Mouse (Mus musculus): Measurements from ENCODE around the gene Cdhr5. TPM values are rescaled to one million over a fixed set of nuclear protein-coding genes. Genes with fewer than 3 reads are reported as not detected.

Cdhr5 gene
- total RNA-seq, 1 experiment, result 0.13 TPM

GRCm38 (mm10) chr7:141302702-141303268 lies 26.2 kb upstream of the Cdhr5 start:
- H3K9ac ChIP-seq (ENCODE audit: insufficient read depth, low read depth, low read length, poor library complexity, severe bottlenecking), result no peak overlapping the region
- no peak overlapping the region for H3K4me3 ChIP-seq (ENCODE audit: insufficient read depth in 1 of 2, low read depth in 1 of 2, low read length in 2 of 2, poor library complexity in 1 of 2, severe bottlenecking in 1 of 2)
- in situ Hi-C loops (cut with MboI; ENCODE audit: low sequenced_read_pairs in 2 of 2, unreplicated experiment in 2 of 2), result no loop called here
- H3K4me1 ChIP-seq (ENCODE audit: control insufficient read depth in 2 of 2, insufficient read depth in 2 of 2, low read length in 2 of 2, poor library complexity in 1 of 2), result no peaks in the 10 kb centered on the region
- H3K9me3 ChIP-seq (ENCODE audit: control insufficient read depth, insufficient read depth, low read depth, low read length), result no peaks in the 10 kb centered on the region
- no peak for DNase-seq (ENCODE audit: low read depth, low spot score)
- peaks cover 47% of the 10 kb centered on the region for H3K36me3 ChIP-seq (ENCODE audit: control insufficient read depth, insufficient read depth, low read length, poor library complexity, severe bottlenecking)
- no peak for TF ChIP-seq ZC3H11A (IDR thresholded peaks at IDR 0.05; ENCODE audit: borderline replicate concordance, low read depth, low read length)
- no peak overlapping the region for H3K27ac ChIP-seq (ENCODE audit: insufficient read depth, low read depth, low read length, poor library complexity, severe bottlenecking)

GRCm38 (mm10) chr7:141301386-141301785 lies 24.8 kb upstream of the Cdhr5 start:
- no peaks in the 10 kb centered on the region for H3K9me3 ChIP-seq (ENCODE audit: control insufficient read depth, insufficient read depth, low read depth, low read length)
- no peak overlapping the region for H3K4me3 ChIP-seq (ENCODE audit: insufficient read depth in 1 of 2, low read depth in 1 of 2, low read length in 2 of 2, poor library complexity in 1 of 2, severe bottlenecking in 1 of 2)
- H3K36me3 ChIP-seq (ENCODE audit: control insufficient read depth, insufficient read depth, low read length, poor library complexity, severe bottlenecking), result peaks cover 41% of the 10 kb centered on the region
- TF ChIP-seq ZC3H11A (IDR thresholded peaks at IDR 0.05; ENCODE audit: borderline replicate concordance, low read depth, low read length) (no peak), CHD2 (IDR thresholded peaks at IDR 0.05; ENCODE audit: low read depth, low read length) (no peak), HCFC1 (IDR thresholded peaks at IDR 0.05; ENCODE audit: borderline replicate concordance, insufficient read depth, low read length) (no peak), ZNF384 (IDR thresholded peaks at IDR 0.05; ENCODE audit: low read depth, low read length) (no peak), MAFK (IDR thresholded peaks at IDR 0.05; ENCODE audit: insufficient read depth, low read depth, low read length) (no peak)
- DNase-seq (ENCODE audit: low read depth, low spot score), result no peak
- in situ Hi-C loops (cut with MboI; ENCODE audit: low sequenced_read_pairs in 2 of 2, unreplicated experiment in 2 of 2), result no loop called here
- no peak overlapping the region for H3K27ac ChIP-seq (ENCODE audit: insufficient read depth, low read depth, low read length, poor library complexity, severe bottlenecking)
- H3K9ac ChIP-seq (ENCODE audit: insufficient read depth, low read depth, low read length, poor library complexity, severe bottlenecking), result no peak overlapping the region
- no peaks in the 10 kb centered on the region for H3K4me1 ChIP-seq (ENCODE audit: control insufficient read depth in 2 of 2, insufficient read depth in 2 of 2, low read length in 2 of 2, poor library complexity in 1 of 2)

GRCm38 (mm10) chr7:141299175-141299574 lies 22.6 kb upstream of the Cdhr5 start:
- in situ Hi-C loops (cut with MboI; ENCODE audit: low sequenced_read_pairs in 2 of 2, unreplicated experiment in 2 of 2), result no loop called here
- Histone ChIP-seq H3K9me3 (ENCODE audit: control insufficient read depth, insufficient read depth, low read depth, low read length) (no peaks in the 10 kb centered on the region), H3K36me3 (ENCODE audit: control insufficient read depth, insufficient read depth, low read length, poor library complexity, severe bottlenecking) (peaks cover 22% of the 10 kb centered on the region), H3K9ac (ENCODE audit: insufficient read depth, low read depth, low read length, poor library complexity, severe bottlenecking) (no peak overlapping the region), H3K27ac (ENCODE audit: insufficient read depth, low read depth, low read length, poor library complexity, severe bottlenecking) (no peak overlapping the region), H3K4me3 (ENCODE audit: insufficient read depth in 1 of 2, low read depth in 1 of 2, low read length in 2 of 2, poor library complexity in 1 of 2, severe bottlenecking in 1 of 2) (no peak overlapping the region), H3K4me1 (ENCODE audit: control insufficient read depth in 2 of 2, insufficient read depth in 2 of 2, low read length in 2 of 2, poor library complexity in 1 of 2) (peaks cover 0 to 2% of the 10 kb centered on the region in 2 experiments; a peak in 1 of 4 replicates)
- no peak for DNase-seq (ENCODE audit: low read depth, low spot score)
- TF ChIP-seq ZC3H11A (IDR thresholded peaks at IDR 0.05; ENCODE audit: borderline replicate concordance, low read depth, low read length), result no peak
- no peak for TF ChIP-seq CHD2 (IDR thresholded peaks at IDR 0.05; ENCODE audit: low read depth, low read length)
- TF ChIP-seq HCFC1 (IDR thresholded peaks at IDR 0.05; ENCODE audit: borderline replicate concordance, insufficient read depth, low read length), result no peak
- TF ChIP-seq MAFK (IDR thresholded peaks at IDR 0.05; ENCODE audit: insufficient read depth, low read depth, low read length), result no peak
- TF ChIP-seq ZNF384 (IDR thresholded peaks at IDR 0.05; ENCODE audit: low read depth, low read length), result no peak

- in situ Hi-C loops (cut with MboI; ENCODE audit: low sequenced_read_pairs in 2 of 2, unreplicated experiment in 2 of 2), result no loop called here
- TF ChIP-seq HCFC1 (IDR thresholded peaks at IDR 0.05; ENCODE audit: borderline replicate concordance, insufficient read depth, low read length), result no peak
- 0 out of 2 replicates have a peak, but pooled peaks have one; percentile 60 for TF ChIP-seq ZNF384 (IDR thresholded peaks at IDR 0.05; ENCODE audit: low read depth, low read length)
- TF ChIP-seq CHD2 (IDR thresholded peaks at IDR 0.05; ENCODE audit: low read depth, low read length), result no peak
- Histone ChIP-seq H3K9me3 (ENCODE audit: control insufficient read depth, insufficient read depth, low read depth, low read length) (no peaks in the 10 kb centered on the region), H3K9ac (ENCODE audit: insufficient read depth, low read depth, low read length, poor library complexity, severe bottlenecking) (no peak overlapping the region), H3K4me3 (ENCODE audit: insufficient read depth in 1 of 2, low read depth in 1 of 2, low read length in 2 of 2, poor library complexity in 1 of 2, severe bottlenecking in 1 of 2) (no peak overlapping the region), H3K27ac (ENCODE audit: insufficient read depth, low read depth, low read length, poor library complexity, severe bottlenecking) (no peak overlapping the region), H3K36me3 (ENCODE audit: control insufficient read depth, insufficient read depth, low read length, poor library complexity, severe bottlenecking) (peaks cover 19% of the 10 kb centered on the region), H3K4me1 (ENCODE audit: control insufficient read depth in 2 of 2, insufficient read depth in 2 of 2, low read length in 2 of 2, poor library complexity in 1 of 2) (peaks cover 0 to 7% of the 10 kb centered on the region in 2 experiments; a peak in 1 of 4 replicates)
- DNase-seq (ENCODE audit: low read depth, low spot score), result no peak
These were observed 21.5 kb upstream of the Cdhr5 start for GRCm38 (mm10) chr7:141297926-141298650.
